Mouse (Mus musculus) lung, adult 2 months (tissue): ENCODE measurements around the gene Gm20388. TPM values are rescaled to one million over a fixed set of nuclear protein-coding genes. Genes with fewer than 3 reads are reported as not detected.
"Not testable (repeated sequence)": the region's sequence is repeated elsewhere in the genome, so short reads cannot be mapped to it uniquely, and the experiment has no call there.

ENCODE experiments used
- DNase-seq: peaks from one replicate; pipeline ENCODE4 v3.0.0; 2022
- H3K4me1 ChIP-seq: fragments of 200-500 bp; 2 replicates; pipeline ENCODE4 v1.6.1; 2011; ENCODE audit warnings: low read length; ENCODE audit not compliant: control insufficient read depth, insufficient read depth
- H3K4me3 ChIP-seq: fragments of 200-500 bp; replicated peaks from 2 replicates; pipeline ENCODE3; 2011; ENCODE audit warnings: low read depth, mild to moderate bottlenecking, control low read depth, low read length; ENCODE audit errors: extremely low read depth
- CTCF ChIP-seq: fragments of 200-500 bp; IDR thresholded peaks from 2 replicates; pipeline ENCODE4 v1.5.1; 2011; ENCODE audit warnings: mild to moderate bottlenecking, low read length, control low read depth; ENCODE audit not compliant: insufficient read depth
- POLR2A ChIP-seq: fragments of 200-500 bp; IDR thresholded peaks from 2 replicates; pipeline ENCODE4 v1.6.1; 2011; ENCODE audit warnings: low read depth, mild to moderate bottlenecking, control low read depth, low read length, borderline replicate concordance; ENCODE audit errors: extremely low read depth
- WGBS: fragments of 180-500 bp; shearing (Covaris S2); methylation state at CpG from one replicate; pipeline ENCODE4 v1.1.7; 2018; 5-methylcytosine and 5-hydroxymethylcytosine counted together
- polyA plus RNA-seq: library from polyadenylated mRNA; depleted of rRNA; stranded (reverse); fragments of >200 nt; gene quantifications from 2 replicates; pipeline ENCODE4 v1.2.3, GENCODE M21; 2012

Gene Gm20388
- polyA plus RNA-seq, 1 experiment: 67.8 TPM

GRCm38 (mm10) chr8:123627410-123628147, 3716.9 kb downstream of the Gm20388 start:
- TF ChIP-seq CTCF: no peak
- no peak for TF ChIP-seq POLR2A
- no peak for DNase-seq
- H3K4me1 ChIP-seq: no peaks in the 10 kb centered on the region

DNA sequence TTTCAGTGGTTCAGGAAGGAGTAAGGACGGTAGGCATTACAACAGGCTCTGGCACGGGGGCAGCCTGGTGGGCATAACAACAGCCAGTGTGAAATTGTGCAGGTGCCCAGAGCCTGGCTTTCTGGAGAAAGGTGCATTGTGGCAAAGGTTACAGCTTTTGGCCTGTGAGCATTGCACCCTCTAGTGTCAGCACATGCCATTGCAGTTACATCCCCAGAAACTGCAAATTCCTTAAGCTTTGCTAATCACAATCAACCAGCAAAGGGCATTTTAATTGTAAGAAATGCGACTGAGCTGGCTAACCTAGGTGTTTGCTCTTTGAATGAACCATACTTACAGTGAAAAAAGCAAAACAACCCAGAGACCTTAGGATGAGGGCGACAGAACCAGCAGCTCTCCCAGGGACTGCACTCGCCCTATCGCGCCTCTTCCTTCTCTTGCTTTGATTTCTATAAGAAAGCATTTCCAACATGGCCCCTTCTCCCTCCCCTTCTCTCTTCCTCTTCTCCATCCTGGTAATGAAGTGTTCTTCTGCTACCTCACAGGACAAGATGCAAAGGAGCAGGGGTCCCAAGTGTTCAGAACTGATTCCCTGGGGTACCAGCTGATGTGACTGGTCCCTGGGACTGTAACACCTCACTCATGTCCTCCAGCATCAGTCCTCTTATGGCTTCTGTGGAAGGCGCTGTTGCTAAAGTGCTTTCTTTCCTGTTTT, 3717.8 kb downstream of the Gm20388 start:
- 2% methylated on average over 8 of the region's 8 CpGs for WGBS
- peak; percentile 58 for DNase-seq
- peak overlapping the region; percentile 3 for H3K4me3 ChIP-seq
- no peak for TF ChIP-seq POLR2A
- TF ChIP-seq CTCF: peak; percentile 68
- no peaks in the 10 kb centered on the region for H3K4me1 ChIP-seq

More at GRCm38 (mm10) chr8:123627410-123628147, 3716.9 kb downstream of the Gm20388 start:
- H3K4me3 ChIP-seq: no peak overlapping the region
- 60% methylated on average over 6 of the region's 6 CpGs for WGBS

DNA sequence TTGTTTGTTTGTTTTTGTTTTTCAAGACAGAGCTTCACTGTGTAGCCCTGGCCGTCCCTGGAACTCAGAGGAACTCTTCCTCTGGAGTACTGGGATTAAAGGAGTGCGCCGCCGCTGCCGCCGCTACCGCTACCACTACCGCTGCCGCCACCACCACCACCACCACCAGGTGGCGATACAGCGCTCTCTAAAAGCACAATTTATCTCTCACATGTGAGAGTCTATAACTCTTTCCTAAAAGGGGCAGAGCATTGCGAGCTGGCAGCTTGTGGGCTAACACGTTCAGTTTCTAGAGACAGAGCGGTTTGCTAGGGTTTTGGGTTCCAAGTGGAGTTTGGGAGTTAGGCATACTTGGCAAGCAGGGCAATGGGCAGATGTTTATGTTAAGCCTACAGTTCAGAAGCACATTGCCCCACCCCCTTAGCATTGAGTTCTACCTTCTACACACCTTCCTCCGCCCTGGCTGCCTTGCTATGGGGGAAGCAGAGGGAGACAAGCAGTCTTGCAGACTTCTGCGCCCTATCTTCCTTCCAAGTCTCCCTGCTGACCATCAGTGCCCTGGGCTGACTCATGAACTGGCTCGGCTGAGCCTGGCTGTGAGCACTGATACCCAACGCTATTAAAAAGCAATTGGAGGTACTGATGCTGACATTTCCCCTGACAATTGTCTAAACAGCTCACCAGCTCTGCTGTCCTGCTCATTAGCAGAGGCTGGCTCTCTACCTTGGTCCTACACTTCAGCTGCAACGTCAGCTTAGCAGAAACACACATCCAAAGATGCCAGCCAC, 3718.5 kb downstream of the Gm20388 start:
- H3K4me1 ChIP-seq: no peaks in the 10 kb centered on the region
- TF ChIP-seq POLR2A (no peak), CTCF (peak; percentile 74)
- peak; percentile 64 for DNase-seq
- 6% methylated on average over 19 of the region's 19 CpGs for WGBS
- no peak overlapping the region for H3K4me3 ChIP-seq

- WGBS: 37% methylated on average over 10 of the region's 10 CpGs
- no peaks in the 10 kb centered on the region for H3K4me1 ChIP-seq
- DNase-seq: no peak
- TF ChIP-seq CTCF: no peak
- no peak for TF ChIP-seq POLR2A
- no peak overlapping the region for H3K4me3 ChIP-seq
These were observed 3719.4 kb downstream of the Gm20388 start for GRCm38 (mm10) chr8:123630058-123630457.

DNA sequence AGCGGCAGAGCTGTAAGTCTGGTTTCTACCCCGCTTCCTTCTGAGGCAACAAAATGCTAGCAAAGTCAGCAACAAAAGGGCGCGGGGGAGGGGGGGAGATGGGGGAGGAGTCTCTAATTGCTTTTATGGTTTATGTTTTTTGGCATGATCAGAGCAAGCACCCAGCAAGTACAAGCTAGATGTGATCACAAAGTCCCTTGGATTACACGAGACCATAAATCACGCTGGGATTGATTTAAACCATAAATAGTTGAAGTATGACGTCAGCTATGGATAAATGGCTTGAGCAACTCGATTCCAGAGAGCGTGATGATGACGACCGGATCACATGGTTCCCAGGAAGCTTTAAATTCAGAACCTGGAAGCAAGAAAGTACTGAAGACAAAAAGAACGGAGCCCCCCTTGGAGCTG, 3720.2 kb downstream of the Gm20388 start:
- no peak overlapping the region for H3K4me3 ChIP-seq

GRCm38 (mm10) chr8:123631746-123632145, 3721.1 kb downstream of the Gm20388 start:
- not testable (repeated sequence) for DNase-seq, H3K4me1 ChIP-seq, H3K4me3 ChIP-seq
- 65% methylated on average over 3 of the region's 3 CpGs for WGBS

More for the DNA sequence above, 3720.2 kb downstream of the Gm20388 start:
- DNase-seq: no peak
- 20% methylated on average over 12 of the region's 12 CpGs for WGBS
- no peaks in the 10 kb centered on the region for H3K4me1 ChIP-seq
- TF ChIP-seq POLR2A (no peak), CTCF (no peak)

DNA sequence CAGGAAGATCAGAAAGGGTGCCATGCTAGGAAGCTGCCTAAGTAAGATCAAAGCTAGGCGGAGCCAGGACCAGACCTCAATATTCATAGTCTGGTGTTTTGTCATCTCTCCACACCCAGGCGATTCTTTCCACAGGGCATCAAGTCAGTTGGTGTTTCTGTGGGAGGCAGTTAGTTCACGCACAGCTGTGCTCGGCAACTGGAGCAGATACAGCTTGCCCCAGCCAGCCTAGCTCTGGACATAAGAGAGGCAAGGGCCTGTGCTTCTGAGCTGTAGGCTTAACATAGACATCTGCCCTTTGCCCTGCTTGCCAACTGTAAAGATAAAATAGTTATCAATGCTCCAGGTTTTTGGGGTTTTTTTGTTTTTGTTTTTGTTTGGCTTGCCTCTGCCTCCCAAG, 3721.6 kb downstream of the Gm20388 start:
- no peak for DNase-seq
- H3K4me1 ChIP-seq: no peaks in the 10 kb centered on the region
- no peak for TF ChIP-seq CTCF
- no peak for TF ChIP-seq POLR2A
- 82% methylated on average over 4 of the region's 4 CpGs for WGBS
- no peak overlapping the region for H3K4me3 ChIP-seq

DNA sequence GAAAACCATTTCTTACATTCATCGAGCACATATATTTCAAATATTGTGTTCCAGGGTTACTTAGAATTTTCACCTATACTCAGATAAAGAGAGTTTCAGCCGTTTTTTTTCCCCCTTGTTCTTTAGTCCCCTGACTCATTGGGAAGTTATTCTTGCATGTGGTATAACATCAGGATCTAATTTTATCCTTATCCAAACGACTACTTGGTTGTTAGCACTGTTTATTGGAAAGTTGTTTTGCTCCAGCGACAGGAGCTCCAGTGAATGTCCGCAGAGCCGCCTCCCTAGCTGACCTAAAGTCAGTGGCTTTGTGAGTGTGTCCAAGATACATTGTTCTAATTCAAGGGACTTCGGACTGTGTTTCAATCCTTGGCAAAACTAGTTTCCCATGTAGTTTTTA, 3723.2 kb downstream of the Gm20388 start:
- WGBS: 43% methylated on average over 7 of the region's 7 CpGs
- TF ChIP-seq CTCF (no peak), POLR2A (no peak)
- Histone ChIP-seq H3K4me1 (no peaks in the 10 kb centered on the region), H3K4me3 (no peak overlapping the region)
- no peak for DNase-seq

GRCm38 (mm10) chr8:123634395-123635131, 3723.9 kb downstream of the Gm20388 start:
- TF ChIP-seq CTCF (no peak), POLR2A (no peak)
- DNase-seq: no peak
- 11% methylated on average over 3 of the region's 3 CpGs for whole genome bisulfite sequencing
- Histone ChIP-seq H3K4me1 (no peaks in the 10 kb centered on the region), H3K4me3 (no peak overlapping the region)
